Mouse (Mus musculus) small intestine, adult 2 months (tissue): ENCODE measurements around the gene Zbtb44.

Source experiments
- CTCF ChIP-seq: fragments of 200-500 bp; IDR thresholded peaks from 2 replicates; pipeline ENCODE4 v1.5.1; 2012; ENCODE audit warnings: low read depth, mild to moderate bottlenecking, control low read depth, inconsistent platforms, low read length, moderate library complexity, mixed read lengths; ENCODE audit not compliant: insufficient replicate concordance, insufficient read length; ENCODE audit errors: extremely low read depth
- POLR2A ChIP-seq: fragments of 200-500 bp; IDR thresholded peaks from 2 replicates; pipeline ENCODE4 v1.6.1; 2012; ENCODE audit warnings: low read depth, mild to moderate bottlenecking, control low read depth, inconsistent platforms, low read length, moderate library complexity

DNA sequence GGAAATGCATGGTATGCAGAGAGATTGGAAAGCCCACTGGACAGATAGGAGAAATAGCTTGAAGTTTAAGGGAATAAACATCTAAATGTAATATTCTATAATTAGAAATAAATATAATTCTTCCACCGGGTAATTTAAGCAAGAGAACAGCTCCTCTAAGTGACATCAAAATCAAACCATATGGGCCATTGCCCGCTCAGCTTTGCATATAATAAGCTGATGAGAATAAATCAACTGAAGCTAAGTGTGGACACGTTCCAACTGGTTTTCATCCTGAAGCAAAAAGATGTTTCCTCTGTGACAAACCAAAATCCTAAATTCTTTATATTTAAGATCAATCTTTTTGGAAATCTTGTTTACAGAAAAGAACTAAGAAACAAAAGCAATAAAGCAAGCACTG, 19.7 kb upstream of the Zbtb44 start:
- TF ChIP-seq CTCF (no peak), POLR2A (no peak)
